Mouse (Mus musculus): ENCODE measurements at regions not wholly inside any gene's neighbourhood (a gene's known extent, or its start where the extent isn't known, plus 50 kb on each side); places are given as distances from the start of the nearest gene placed in this dataset.

- no peak for TF ChIP-seq POLR2A (IDR thresholded peaks at IDR 0.05; ENCODE audit: borderline replicate concordance, insufficient read depth, low read length)
- TF ChIP-seq CTCF (IDR thresholded peaks at IDR 0.05; ENCODE audit: borderline replicate concordance, insufficient read depth, low read depth, low read length) = no peak
Observed at GRCm38 (mm10) chr5:45144186-45144585, 305.9 kb downstream of the Qdpr start.
